Mouse (Mus musculus) frontal cortex, postnatal 36 days (tissue): Measurements from ENCODE around the gene Sema3c.
A peak's percentile ranks its signal among the peaks of the same experiment; 100 is the strongest.

Source experiments
- DNase-seq, 2 experiments: peaks; one replicate each; pipeline ENCODE4 v3.0.0; 2022; ENCODE audit warnings: low spot score in 2 of 2

Sema3c gene

DNA sequence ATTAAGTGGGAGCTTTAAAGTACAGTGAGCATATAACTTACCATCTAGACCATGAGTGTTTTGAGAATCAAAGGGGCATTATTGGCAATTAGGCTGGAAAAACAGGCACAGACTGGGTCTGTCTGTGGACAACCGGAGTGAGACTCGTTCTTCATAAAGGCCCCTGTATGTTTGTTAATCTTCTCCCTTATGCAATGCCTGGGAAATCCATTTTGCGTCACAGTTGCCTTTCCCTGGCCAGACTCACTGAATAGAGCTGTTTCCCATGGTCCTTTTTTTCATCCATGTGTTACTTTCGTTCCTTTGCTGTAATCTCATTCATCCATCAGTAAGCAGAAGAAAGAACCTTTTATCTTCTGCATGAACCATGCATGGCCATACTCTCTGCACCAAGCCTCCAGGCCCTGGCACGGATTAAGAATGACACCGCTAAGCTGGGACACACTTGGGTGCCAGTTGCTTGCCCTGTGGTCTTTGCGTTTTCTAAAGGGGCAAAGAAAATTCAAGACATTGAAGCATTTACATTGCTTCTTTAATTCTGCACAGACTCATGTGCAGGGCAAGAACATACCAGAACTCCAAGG, 73.7 kb downstream of the Sema3c start:
- DNase-seq: no peak

DNA sequence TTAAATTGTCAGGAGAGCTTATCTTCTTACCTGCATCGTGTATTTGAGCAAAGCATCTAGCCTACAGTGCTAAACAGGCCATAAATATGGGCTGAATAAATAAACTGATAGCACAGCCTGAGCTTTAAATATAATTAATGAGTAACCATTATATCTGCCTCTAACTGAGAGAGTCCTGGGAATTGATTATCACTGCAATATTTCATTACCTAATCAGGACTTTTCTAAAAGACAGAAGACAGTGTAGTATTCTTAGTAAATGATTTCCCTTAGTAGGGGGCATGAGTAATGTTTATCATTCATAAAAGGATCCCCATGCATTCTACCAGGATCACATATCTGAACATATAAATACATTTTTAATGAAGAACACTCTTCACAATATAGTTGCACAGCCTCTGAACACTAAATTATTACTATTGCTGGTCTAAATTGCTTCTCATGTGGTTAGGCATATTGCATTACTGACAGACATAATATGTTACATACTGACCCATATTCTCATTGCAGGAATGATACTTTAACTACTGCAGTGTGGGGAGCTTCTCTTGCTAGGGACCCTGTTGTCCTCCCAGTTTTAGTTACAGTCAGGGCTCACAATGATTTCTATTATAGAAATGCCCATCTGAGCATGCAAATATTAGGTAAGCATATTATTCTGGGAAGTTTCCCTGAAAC, 74.9 kb downstream of the Sema3c start:
- DNase-seq: no peak

DNA sequence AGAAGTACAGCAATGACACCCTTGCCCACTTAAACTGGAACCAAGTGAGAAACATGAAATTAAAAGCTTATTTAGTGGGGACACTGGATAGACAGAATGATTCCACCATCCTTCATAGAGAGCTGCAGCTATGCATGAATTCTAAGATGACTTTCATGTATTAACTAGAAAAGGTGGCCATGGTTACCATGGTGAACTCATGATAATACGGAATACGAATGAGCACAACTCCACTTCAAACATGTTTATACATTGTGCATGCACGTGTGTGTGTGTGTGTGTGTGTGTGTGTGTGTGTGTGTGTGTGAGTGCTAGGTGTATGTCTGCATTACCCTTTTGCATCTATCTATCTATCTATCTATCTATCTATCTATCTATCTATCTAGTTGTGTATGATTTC, 87.1 kb downstream of the Sema3c start:
- DNase-seq: no peak

DNA sequence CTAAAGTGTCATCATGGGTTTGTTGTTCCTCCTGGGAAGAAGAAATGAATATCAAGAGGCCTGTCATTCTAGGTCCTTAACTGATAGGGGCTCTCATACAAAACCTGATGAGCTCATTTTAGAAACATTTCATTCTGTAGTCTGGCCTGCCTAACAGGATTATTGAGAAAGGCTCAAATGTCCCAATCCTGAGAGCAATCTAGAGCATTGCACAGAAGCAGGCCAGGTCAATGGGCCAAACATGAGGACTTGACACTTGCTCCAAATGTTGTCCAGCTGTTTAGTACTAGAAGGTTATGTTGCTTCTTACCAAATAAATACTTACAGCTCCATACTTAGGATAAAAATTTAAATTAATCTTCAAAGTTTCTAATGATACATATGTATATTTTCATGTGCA, 97.3 kb downstream of the Sema3c start:
- DNase-seq: no peak

DNA sequence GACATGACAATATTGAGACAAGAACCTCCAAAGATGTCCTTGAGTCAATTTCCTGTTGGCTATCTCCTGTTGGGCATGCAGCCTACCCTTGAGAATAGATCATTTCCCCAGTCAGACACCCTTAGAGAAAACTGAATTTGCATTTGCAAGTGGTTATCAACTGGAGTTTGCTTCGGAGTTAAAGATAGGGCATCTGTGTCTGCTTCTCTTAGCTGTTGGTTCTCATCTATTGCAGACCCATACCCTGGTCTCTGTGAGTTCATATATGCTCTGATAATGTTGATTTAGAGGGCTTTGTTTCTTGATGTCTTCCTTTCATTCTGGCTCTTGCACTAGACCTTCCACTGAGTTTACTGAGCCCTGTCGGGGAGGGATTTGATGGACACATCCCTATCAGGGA, 106.8 kb downstream of the Sema3c start:
- no peak for DNase-seq

DNA sequence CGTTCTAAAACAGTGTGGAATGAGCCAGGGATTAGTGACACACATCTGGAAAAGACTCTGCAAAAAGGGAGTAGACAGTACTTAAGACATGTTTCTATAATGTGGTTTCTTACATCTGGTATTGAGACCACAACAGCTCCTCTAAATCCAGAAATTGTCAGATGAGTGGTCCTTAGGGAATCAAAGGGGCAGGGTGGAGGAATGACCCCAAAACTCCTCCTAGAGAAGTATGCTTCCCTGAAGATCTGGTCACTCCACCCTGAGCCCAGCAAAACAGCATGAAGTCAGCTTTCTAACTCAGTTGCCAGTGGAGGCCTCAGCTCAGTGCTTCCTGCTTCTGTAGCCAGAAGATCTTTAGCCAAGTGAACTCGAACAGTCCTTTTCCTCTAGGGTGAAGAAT, 115.0 kb downstream of the Sema3c start:
- DNase-seq: no peak

DNA sequence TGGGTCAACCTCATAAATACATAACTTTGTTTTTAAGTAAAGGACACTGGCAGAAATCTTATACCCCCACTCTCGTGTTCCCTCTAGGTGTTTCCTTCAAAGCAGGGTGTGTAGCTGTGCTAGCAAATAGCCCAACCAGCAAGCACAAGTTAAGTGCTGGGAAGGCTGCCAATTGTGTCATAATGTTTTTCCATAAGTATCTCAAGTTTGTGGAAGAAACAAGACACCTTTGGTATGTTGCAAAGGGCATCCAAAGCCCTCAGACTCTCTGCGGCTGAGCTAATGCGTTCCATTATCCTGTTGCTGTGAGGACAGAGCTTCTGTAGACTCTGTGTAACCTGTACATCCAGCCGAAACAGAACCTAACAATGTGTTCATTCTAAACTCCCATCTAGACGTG, 115.5 kb downstream of the Sema3c start:
- no peak for DNase-seq

DNA sequence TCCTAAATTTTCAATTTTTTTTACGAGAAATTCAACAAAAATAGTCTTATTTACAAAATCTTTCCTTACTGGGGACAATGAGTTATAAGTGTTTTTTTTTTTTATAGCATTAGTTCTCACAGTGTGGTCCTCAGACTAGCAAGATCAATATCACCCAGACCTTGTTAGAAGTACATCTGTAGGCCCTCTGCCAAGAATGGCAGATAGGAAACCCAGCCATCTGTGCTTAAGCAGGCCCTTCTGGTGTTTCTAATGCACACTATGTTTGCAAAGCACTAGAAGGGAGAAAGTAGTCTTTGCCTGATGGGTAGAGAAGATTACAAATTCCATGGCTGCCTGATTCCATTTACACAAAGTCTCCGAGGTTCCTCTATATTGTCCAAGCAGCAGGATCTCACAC, 121.3 kb downstream of the Sema3c start:
- DNase-seq: no peak

DNA sequence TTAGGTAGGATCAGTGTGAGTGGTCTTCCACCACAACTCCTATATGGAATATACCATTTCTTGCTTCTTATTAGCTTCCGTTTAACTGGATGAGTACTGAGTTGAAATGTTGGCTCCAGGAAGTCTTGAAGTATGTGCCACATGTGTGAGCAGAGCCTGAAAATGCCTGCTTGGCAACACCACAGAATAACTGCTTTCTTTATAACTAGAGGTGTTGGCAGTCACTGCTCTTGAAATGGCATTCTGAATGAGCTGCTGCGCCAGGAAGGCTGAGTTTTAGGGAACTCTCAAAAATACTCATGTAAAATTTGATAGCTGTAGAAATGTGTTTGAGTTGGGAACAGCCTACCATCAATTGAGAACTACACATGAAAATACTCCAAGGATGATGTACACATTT, 124.8 kb downstream of the Sema3c start:
- DNase-seq: peak in 1 of 2 experiments; percentile 12

DNA sequence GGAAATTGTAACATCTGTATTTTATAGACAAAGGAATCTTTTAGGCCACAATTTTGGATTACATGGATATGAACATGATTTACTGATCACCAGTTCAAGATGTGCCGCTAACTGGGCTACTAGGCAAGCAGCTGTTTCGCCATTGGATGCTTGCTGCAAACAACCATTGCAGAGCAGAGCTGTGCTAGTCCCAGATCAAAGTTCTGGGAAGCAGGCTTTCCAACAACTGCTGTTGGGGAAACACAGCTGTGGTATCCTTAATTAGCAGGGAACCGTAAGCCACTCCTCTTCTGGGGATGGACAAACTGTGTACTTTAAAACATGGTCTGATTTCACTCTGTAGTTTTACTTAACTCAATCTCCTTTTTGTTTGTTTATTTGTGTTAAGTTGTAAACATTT, 130.1 kb downstream of the Sema3c start:
- DNase-seq: no peak

DNA sequence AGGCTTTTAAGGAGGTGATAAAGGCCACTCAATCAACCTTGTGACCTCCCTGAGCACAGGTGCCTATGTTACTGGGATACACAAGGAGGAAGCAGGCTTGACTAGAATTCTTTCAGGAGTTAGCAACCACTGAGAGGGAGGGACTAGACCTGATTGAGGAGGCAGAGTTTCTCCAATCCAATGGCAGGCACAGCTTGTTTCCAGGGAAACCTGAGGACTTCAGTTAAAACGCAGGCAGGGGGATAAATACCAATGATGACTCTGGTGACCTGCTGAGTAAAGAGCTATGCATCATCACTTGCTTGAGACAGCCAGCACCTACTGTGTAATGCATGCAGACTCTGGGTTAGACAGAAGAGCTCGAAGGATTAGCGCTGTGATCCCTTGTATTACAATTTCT, 133.0 kb downstream of the Sema3c start:
- DNase-seq: no peak

DNA sequence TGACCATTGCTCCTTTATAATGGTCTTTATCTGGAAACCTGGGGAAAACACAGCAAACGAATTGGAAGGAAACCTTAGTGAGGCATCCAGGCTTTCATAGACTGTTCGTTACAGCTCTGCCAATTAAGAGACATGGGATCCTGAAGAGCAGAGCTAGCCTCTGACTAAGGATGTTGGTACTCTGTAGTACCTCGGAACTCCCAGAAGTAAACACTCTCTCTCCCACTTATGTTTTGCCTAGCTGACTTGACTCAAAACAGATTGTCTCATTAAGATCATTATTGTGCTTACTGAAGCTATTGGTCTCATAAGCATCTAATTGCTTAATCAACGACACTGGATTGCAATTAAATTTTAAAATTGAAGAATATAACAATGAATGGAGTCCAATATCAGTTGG, 138.3 kb downstream of the Sema3c start:
- no peak for DNase-seq

DNA sequence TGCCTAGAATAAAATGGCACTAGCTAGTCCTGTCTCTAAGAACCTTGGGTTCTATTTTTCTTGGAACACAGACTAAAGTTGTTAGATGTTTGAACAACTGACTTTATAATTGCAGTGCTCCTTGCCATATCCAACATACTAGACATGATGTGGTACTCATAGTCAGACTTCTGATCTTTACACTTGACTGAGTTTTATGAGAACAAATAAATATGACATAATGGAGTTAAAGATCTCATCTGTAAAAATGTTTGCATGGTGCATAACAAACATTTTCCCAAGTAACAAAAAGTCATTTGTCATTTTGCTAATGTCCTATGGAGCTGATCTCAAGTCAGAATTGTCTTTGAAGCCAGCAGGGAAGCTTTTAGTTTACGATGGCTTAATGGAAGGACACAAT, 141.1 kb downstream of the Sema3c start:
- DNase-seq: no peak

DNA sequence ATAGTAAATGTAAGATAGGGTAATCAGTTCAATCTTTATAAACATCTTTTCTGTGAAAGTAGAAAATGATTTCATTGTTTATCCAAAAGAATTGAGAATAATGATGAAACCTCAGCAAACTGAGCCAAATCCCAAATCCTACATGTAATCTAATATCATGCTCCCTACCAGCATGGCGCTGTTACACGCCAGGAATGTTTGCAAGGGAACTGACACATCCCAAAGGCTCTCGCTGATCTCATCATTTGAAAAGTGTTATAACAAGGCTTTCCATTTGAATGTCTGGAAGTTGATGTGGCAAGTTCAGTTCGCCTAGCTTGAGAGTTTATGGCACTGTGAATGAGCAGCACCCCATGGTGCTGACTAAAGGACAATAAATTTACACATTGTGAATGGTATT, 145.9 kb downstream of the Sema3c start:
- no peak for DNase-seq

DNA sequence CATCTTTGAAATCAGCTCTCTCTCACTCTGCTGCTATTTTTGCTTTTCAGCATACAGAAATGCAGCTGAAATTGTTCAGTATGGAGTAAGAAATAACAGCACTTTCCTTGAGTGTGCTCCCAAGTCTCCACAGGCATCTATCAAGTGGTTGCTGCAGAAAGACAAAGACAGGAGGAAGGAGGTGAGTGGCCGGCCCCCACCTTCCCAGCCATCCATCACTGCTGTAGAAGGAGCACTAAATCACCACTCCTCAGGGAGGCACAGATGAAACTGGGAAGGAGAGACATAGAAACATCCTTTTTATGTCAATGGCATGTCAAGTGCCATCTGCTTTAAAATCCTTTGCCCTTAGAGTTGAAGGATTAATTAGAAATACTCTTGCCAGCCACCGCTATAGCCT, 149.9 kb downstream of the Sema3c start:
- no peak for DNase-seq

DNA sequence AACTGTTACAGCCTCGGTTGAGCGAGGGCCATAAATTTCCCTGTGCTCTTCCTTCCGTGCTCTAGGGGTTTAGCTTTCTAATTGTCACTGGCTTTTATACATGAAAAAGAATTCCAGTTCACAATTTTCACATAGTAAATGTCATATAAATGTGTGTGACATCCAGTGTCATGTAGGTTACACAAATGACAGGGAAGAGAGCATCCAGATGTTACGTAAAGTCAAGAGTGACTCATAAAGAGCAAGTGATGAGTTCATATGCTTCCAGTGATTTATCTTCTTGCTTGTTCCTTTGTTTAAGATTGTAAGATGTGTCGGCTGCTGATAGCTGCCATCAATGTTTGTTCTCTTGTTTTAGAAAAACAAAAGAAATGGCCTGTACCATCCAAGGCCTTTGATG, 154.0 kb downstream of the Sema3c start:
- no peak for DNase-seq

DNA sequence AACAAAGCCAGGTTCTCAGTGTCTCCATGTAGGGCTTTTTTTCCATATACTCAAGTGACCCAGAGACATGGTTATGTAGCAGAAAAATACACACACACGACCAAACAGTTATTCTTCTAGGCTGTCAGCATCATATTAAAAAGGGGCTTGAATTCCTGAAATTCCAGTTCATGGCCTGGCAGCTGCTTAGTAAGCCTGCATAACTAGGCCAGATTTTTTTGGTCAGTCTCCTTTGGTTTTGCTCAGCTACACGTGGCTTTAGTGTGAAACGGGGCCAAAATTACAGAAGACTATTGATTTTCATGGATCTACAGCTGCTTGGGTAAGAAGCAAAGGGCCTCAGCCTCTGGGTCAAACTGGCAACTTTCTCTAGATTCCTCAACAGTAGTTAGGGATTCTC, 165.7 kb downstream of the Sema3c start:
- no peak for DNase-seq

DNA sequence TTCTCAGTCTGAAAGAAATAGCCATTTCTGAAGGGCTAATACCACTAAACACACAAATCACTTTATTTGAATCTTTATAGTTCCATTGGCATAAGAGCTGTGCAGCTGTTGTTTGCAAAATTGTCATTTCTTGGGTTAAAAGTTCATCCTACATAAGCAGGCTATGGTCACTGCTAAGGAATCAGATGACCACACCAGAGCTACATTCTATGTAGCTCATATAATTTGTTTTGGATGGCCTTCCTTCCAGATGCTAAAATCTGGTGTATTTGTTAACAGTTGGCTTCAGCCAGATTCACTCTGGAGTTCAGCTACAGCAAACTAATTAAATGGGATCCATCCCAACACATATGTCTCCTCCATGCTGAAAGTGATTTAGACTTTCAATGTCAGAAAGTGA, 172.4 kb downstream of the Sema3c start:
- DNase-seq: no peak

DNA sequence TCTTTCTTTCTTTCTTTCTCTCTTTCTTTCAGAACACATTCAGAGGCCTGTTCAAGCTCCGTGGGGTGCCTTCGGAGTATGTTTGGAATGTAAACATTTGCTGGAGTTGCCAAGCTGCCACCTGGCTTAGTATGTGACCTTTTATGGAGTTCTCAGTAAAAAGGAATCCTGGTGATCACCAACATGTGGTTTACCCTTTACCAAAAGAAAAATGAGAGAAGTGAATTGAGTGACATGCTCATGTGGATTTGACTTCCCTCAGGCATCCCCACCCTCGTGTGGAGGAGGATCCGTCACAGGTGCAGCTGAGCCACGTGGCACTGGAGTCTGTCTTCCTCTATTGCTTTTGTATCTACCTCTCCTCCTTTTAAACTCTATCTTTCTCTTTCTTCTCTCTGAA, 173.1 kb downstream of the Sema3c start:
- no peak for DNase-seq

DNA sequence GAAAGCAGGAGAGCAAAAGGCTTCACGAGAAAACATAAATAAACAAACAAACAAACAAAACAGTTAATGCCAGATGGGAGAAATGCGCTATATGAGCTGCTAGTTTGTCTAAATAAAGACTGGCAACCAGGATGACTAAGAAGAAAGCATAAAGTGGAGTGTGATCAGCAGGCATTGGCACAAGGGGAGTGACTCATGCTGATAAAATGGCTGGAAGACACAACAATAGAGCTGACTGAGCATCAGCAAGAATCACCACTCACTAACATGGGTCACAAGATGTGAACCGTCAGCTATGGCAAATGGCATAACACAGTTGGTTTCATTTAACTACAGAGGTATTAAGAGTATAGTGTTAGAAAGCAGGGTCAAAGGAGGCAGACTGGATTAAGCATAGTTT, 174.2 kb downstream of the Sema3c start:
- DNase-seq: no peak

DNA sequence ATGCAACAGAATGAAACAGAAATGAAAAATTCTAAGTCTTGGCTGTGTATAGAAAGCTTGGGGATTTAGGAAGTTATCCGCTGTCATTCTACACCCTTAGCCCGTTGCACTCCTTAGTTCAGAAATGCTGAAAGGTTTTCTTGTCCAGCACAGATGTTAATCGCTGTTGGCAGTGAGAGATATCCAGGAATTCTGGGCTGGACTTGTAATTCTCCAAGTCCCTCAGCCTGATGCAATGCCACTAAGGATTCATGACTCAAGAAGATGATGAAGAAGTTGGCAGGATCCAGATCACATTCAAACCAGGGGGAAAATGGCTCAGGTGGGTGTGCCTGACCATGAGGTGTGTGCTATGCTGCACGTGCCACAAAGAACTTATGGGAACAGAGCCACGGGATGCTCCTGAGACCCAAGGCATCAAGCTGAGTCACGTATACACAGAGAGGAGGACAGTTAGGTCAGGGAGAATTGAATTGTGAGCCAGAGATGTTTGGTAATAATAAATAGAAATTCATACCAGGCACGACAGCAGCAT, 179.5 kb downstream of the Sema3c start:
- no peak for DNase-seq

DNA sequence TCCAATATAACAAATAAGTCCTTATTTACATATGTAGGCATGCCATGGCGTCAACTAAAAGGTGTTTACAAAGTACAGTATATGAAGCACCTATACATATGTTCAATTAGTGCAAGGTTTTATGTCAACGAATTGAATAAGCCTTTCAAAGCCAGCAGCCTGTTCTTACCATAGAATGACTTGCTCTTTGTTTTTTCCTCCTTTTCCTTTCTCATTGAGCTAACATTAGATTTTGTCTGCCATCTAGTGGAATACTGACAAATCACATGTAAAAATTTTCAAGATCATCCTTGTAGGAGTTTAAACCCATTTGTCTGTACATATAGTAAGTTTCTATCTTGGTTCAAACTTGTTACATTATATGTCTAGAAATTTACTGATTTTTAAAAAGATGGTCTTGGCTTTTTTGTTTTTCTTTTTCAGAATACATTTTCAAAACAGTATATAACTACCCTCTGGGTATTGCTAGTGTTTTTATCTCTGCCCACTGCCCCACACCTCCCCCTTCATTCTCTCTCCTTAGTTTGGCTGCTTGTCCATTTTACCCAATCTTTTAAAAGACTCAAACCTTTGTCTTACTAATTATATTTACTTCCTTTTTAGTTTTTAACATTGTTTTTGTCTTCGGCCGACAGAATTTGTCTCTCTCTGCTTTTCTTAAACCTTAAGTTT, 192.1 kb downstream of the Sema3c start:
- DNase-seq: peak in 1 of 2 experiments; percentile 6

DNA sequence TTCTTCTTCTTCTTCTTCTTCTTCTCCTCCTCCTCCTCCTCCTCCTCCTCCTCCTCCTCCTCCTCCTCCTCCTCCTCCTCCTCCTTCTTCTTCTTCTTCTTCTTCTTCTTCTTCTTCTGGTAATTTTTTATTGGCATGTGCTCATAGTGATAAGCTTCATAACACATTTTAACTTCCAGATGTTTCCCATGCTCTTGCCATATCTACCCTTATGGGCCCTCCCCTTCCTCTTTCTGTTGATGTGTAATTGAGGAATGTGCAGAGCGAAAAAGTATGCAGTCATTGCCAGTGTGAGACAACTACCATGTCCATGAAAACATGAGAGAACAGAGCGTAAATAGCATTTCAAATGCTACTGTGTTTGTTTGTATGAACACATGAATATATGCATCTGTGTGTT, 196.2 kb downstream of the Sema3c start:
- DNase-seq: no peak
